Mouse (Mus musculus) MEL (cell line): Measurements from ENCODE around the gene Higd1c. TPM values are rescaled to one million over a fixed set of nuclear protein-coding genes. Genes with fewer than 3 reads are reported as not detected.

Experiments used
- DNase-seq: peaks from one replicate; pipeline ENCODE4 v3.0.0; 2011; ENCODE audit warnings: low read depth, low spot score
- H3K27ac ChIP-seq: 2 replicates; pipeline ENCODE4 v1.5.1; 2012; ENCODE audit warnings: low read depth, mild to moderate bottlenecking, control low read depth, low read length, moderate library complexity; ENCODE audit not compliant: control insufficient read depth
- H3K27me3 ChIP-seq, 2 experiments: fragments of 150-350 bp in 1 of 2; sonication (generic) in 1 of 2; 2 replicates each; pipeline ENCODE4 v1.6.1; 2012; ENCODE audit warnings: low read length in 2 of 2, mild to moderate bottlenecking in 2 of 2, improper control_type of control experiment in 1 of 2, moderate library complexity in 1 of 2; ENCODE audit not compliant: insufficient read depth in 2 of 2, control insufficient read depth in 1 of 2
- H3K36me3 ChIP-seq, 2 experiments: 2 replicates each; pipeline ENCODE4 v1.6.1; 2012 to 2014; ENCODE audit warnings: low read length in 2 of 2, improper control_type of control experiment in 1 of 2, inconsistent platforms in 1 of 2, mild to moderate bottlenecking in 1 of 2; ENCODE audit not compliant: insufficient read depth in 2 of 2, control insufficient read depth in 1 of 2
- H3K4me1 ChIP-seq, 2 experiments: fragments of 150-350 bp in 1 of 2; sonication (generic) in 1 of 2; 2 replicates each; pipeline ENCODE4 v1.6.1; 2012; ENCODE audit warnings: low read length in 2 of 2, improper control_type of control experiment in 1 of 2, mild to moderate bottlenecking in 1 of 2; ENCODE audit not compliant: insufficient read depth in 2 of 2, control insufficient read depth in 1 of 2
- H3K4me3 ChIP-seq, 2 experiments: fragments of 150-350 bp in 1 of 2; sonication (generic) in 1 of 2; 2 replicates each; pipeline ENCODE4 v1.5.1; 2012; ENCODE audit warnings: low read depth in 2 of 2, low read length in 2 of 2, mild to moderate bottlenecking in 2 of 2, moderate library complexity in 2 of 2, control low read depth in 1 of 2, improper control_type of control experiment in 1 of 2; ENCODE audit not compliant: control insufficient read depth in 1 of 2, insufficient read depth in 1 of 2
- H3K79me2 ChIP-seq: 2 replicates; pipeline ENCODE4 v1.6.1; 2012; ENCODE audit warnings: mild to moderate bottlenecking, low read length, moderate library complexity; ENCODE audit not compliant: control insufficient read depth, poor library complexity, insufficient read depth
- H3K9ac ChIP-seq: 2 replicates; pipeline ENCODE4 v1.6.1; 2012; ENCODE audit warnings: low read depth, mild to moderate bottlenecking, control low read depth, low read length, moderate library complexity; ENCODE audit not compliant: control insufficient read depth, poor library complexity, severe bottlenecking
- H3K9me3 ChIP-seq: fragments of 150-350 bp; sonication (generic); replicated peaks from 2 replicates; pipeline ENCODE4 v1.6.1; 2012; ENCODE audit warnings: mild to moderate bottlenecking, low read length, improper control_type of control experiment, moderate library complexity; ENCODE audit not compliant: insufficient read depth
- BHLHE40 ChIP-seq: IDR thresholded peaks from 2 replicates; pipeline ENCODE4 v1.6.1; 2012; ENCODE audit warnings: low read depth, mild to moderate bottlenecking, inconsistent platforms, low read length, improper control_type of control experiment, borderline replicate concordance
- CHD1 ChIP-seq: IDR thresholded peaks from 2 replicates; pipeline ENCODE4 v1.6.1; 2012; ENCODE audit warnings: low read depth, mild to moderate bottlenecking, inconsistent platforms, low read length, improper control_type of control experiment
- CHD2 ChIP-seq: IDR thresholded peaks from 2 replicates; pipeline ENCODE4 v1.6.1; 2011; ENCODE audit warnings: low read length, improper control_type of control experiment
- E2F4 ChIP-seq: IDR thresholded peaks from 2 replicates; pipeline ENCODE4 v1.6.1; 2011; ENCODE audit warnings: low read depth, low read length, improper control_type of control experiment, borderline replicate concordance
- EP300 ChIP-seq, 2 experiments: IDR thresholded peaks; 2 replicates each; pipeline ENCODE4 v1.6.1; 2011; ENCODE audit warnings: improper control_type of control experiment in 2 of 2, low read length in 2 of 2, low read depth in 1 of 2, mild to moderate bottlenecking in 1 of 2
- ETS1 ChIP-seq: IDR thresholded peaks from 2 replicates; pipeline ENCODE4 v1.6.1; 2012; ENCODE audit warnings: low read depth, mild to moderate bottlenecking, inconsistent platforms, low read length, improper control_type of control experiment, moderate library complexity
- GATA1 ChIP-seq: IDR thresholded peaks from 2 replicates; pipeline ENCODE4 v1.6.1; 2011; ENCODE audit warnings: low read depth, low read length, improper control_type of control experiment
- HCFC1 ChIP-seq: IDR thresholded peaks from 2 replicates; pipeline ENCODE4 v1.6.1; 2012; ENCODE audit warnings: low read depth, mild to moderate bottlenecking, inconsistent platforms, low read length, improper control_type of control experiment, moderate library complexity
- MAFK ChIP-seq: IDR thresholded peaks from 2 replicates; pipeline ENCODE4 v1.6.1; 2011; ENCODE audit warnings: low read depth, mild to moderate bottlenecking, low read length, improper control_type of control experiment, borderline replicate concordance
- MAZ ChIP-seq: IDR thresholded peaks from 2 replicates; pipeline ENCODE4 v1.6.1; 2012; ENCODE audit warnings: low read depth, mild to moderate bottlenecking, inconsistent platforms, low read length, improper control_type of control experiment
- MEF2A ChIP-seq: IDR thresholded peaks from 2 replicates; pipeline ENCODE4 v1.6.1; 2014; ENCODE audit warnings: low read depth, mild to moderate bottlenecking, inconsistent platforms, low read length, improper control_type of control experiment; ENCODE audit not compliant: poor library complexity, insufficient replicate concordance, severe bottlenecking; ENCODE audit errors: extremely low read depth
- MXI1 ChIP-seq: IDR thresholded peaks from 2 replicates; pipeline ENCODE4 v1.6.1; 2011; ENCODE audit warnings: mild to moderate bottlenecking, low read depth, low read length, improper control_type of control experiment
- MYC ChIP-seq: IDR thresholded peaks from 2 replicates; pipeline ENCODE4 v1.6.1; 2011; ENCODE audit warnings: low read depth, mild to moderate bottlenecking, low read length, improper control_type of control experiment, moderate library complexity
- POLR2A ChIP-seq, 2 experiments: IDR thresholded peaks; 2 replicates each; pipeline ENCODE4 v1.6.1; 2011 to 2012; ENCODE audit warnings: low read length in 2 of 2, mild to moderate bottlenecking in 2 of 2, control low read depth in 1 of 2, improper control_type of control experiment in 1 of 2, low read depth in 1 of 2, moderate library complexity in 1 of 2; ENCODE audit not compliant: control insufficient read depth in 1 of 2, insufficient read depth in 1 of 2, poor library complexity in 1 of 2
- RAD21 ChIP-seq: IDR thresholded peaks from 2 replicates; pipeline ENCODE4 v1.6.1; 2011; ENCODE audit warnings: mild to moderate bottlenecking, low read depth, low read length, improper control_type of control experiment
- RCOR1 ChIP-seq: IDR thresholded peaks from 2 replicates; pipeline ENCODE4 v1.6.1; 2012; ENCODE audit warnings: low read depth, mild to moderate bottlenecking, inconsistent platforms, low read length, improper control_type of control experiment
- SIN3A ChIP-seq: IDR thresholded peaks from 2 replicates; pipeline ENCODE4 v1.6.1; 2012; ENCODE audit warnings: low read length, improper control_type of control experiment, inconsistent platforms
- SMC3 ChIP-seq: IDR thresholded peaks from 2 replicates; pipeline ENCODE4 v1.6.1; 2011; ENCODE audit warnings: low read depth, low read length, improper control_type of control experiment
- TAL1 ChIP-seq: IDR thresholded peaks from 2 replicates; pipeline ENCODE4 v1.6.1; 2012; ENCODE audit warnings: mild to moderate bottlenecking, inconsistent platforms, low read length, moderate library complexity, mixed read lengths
- TBP ChIP-seq: IDR thresholded peaks from 2 replicates; pipeline ENCODE4 v1.8.0; 2011; ENCODE audit warnings: low read depth, low read length, improper control_type of control experiment
- TCF12 ChIP-seq: IDR thresholded peaks from 2 replicates; pipeline ENCODE4 v1.6.1; 2014; ENCODE audit warnings: low read depth, mild to moderate bottlenecking, inconsistent platforms, low read length, improper control_type of control experiment, moderate library complexity
- UBTF ChIP-seq: IDR thresholded peaks from 2 replicates; pipeline ENCODE4 v1.6.1; 2012; ENCODE audit warnings: low read depth, mild to moderate bottlenecking, inconsistent platforms, low read length, improper control_type of control experiment, moderate library complexity, borderline replicate concordance; ENCODE audit not compliant: insufficient read depth
- USF2 ChIP-seq, 2 experiments: IDR thresholded peaks; 2 replicates each; pipeline ENCODE4 v1.6.1; 2011 to 2012; ENCODE audit warnings: improper control_type of control experiment in 2 of 2, low read length in 2 of 2, borderline replicate concordance in 1 of 2, inconsistent platforms in 1 of 2, low read depth in 1 of 2, mild to moderate bottlenecking in 1 of 2; ENCODE audit not compliant: insufficient read depth in 1 of 2
- ZC3H11A ChIP-seq: IDR thresholded peaks from 2 replicates; pipeline ENCODE4 v1.6.1; 2012; ENCODE audit warnings: low read depth, mild to moderate bottlenecking, inconsistent platforms, low read length, improper control_type of control experiment
- ZKSCAN1 ChIP-seq: IDR thresholded peaks from 2 replicates; pipeline ENCODE4 v1.6.1; 2012; ENCODE audit warnings: low read depth, mild to moderate bottlenecking, inconsistent platforms, low read length, improper control_type of control experiment, moderate library complexity
- ZNF384 ChIP-seq: IDR thresholded peaks from 2 replicates; pipeline ENCODE4 v1.6.1; 2012; ENCODE audit warnings: low read depth, mild to moderate bottlenecking, inconsistent platforms, low read length, improper control_type of control experiment
- polyA plus RNA-seq, 2 experiments: library from polyadenylated mRNA; stranded (reverse) in 1 of 2; unstranded in 1 of 2; fragments of >175 nt in 1 of 2; fragments of >200 nt in 1 of 2; gene quantifications; 2 replicates each; pipeline versions ENCODE4 v1.2.1 to v1.2.4; 2012; ENCODE audit warnings: low replicate concordance in 2 of 2, low read depth in 1 of 2; ENCODE audit not compliant: insufficient read length in 2 of 2, insufficient read depth in 1 of 2, missing spikeins in 1 of 2
- total RNA-seq: library from RNA; depleted of rRNA; stranded (reverse); fragments of 300-350 nt; gene quantifications from 2 replicates; pipeline ENCODE4 v1.2.3, GENCODE M21; 2012

The Higd1c gene
- total and polyA plus RNA-seq, 3 experiments, result not detected

DNA sequence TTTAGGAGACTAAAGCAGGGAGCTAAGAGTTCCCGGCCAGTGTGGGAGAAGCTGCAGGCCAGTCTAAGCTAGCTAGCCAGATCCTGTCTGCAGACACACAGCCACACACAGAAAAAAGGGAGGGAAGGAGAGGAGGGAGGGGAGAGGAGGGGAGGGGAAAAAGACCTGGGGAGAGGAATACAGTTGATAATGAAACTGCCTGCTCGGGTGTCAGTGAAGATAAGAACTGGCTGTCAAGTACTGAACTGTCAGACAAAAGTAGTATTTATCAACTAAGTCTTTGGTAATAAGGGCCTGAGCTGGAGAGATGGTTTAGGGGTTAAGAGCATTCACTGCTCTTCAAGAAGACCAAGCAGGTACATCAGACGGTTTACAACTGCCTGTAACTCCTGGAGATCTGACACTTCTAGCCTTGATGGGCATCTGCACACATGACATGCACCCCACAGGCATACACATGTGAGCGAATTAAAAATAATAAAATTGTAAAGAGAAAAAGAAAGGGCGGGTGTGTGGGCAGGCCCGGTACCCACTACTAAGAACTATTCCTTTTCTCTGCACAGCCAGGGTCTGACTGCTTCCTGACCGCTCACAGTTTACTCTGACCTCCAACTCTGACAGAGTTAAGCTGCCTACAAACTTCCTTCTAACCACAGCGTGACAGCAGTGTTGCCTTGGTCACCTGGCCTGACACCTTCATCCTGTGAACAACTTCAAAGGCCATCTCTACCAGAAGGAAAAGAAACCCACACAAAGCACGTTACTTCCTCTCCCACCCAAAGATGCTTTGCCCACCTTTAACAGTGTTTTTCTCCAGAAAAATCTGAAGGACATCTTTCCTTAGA is 55.8 kb downstream of the Higd1c start (continued):
- TF ChIP-seq ZKSCAN1 (no peak), MYC (peak; percentile 73; the same call in 1 of the 2 replicates), BHLHE40 (peak; percentile 48; the same call in 1 of the 2 replicates), TAL1 (peak; percentile 98)

DNA sequence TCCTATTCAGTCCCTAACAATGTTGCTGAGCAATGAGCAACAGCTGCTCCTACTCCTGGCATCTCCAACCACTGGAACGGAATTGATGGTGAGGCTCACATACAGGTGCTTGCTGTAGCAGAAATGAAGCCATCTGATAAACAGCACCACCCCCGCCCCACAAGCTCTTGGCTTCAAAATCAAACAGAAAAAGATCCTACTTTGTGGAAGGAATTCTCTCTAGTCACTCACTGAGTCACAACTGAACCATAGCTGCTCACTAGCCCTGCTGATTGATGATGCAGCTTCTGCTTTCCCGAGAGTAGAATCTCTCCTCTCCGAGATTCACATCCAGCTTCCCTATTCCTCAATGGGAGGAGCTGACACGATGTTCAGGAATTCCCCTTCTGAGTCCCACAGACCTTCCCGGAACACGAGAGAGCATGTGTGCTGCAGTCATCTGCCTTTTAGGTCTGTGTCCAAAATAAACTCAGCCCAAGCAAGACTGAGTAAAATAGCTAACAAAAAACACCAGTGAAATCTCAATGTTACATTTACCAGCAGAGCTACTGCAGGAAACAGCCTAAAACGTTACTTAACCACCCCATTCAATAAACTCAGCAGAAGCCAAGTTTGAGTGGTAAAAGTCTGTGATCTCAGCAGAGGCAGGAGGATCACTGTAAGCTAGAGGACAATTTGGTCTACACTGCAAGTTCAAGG is 56.9 kb downstream of the Higd1c start:
- Histone ChIP-seq H3K9me3 (no peaks in the 10 kb centered on the region), H3K27me3 (no peaks in the 10 kb centered on the region), H3K4me1 (peaks cover 33 to 45% of the 10 kb centered on the region in 2 experiments), H3K9ac (peak overlapping the region; percentile 96), H3K79me2 (peaks cover 60% of the 10 kb centered on the region), H3K4me3 (peak overlapping the region; percentile 85 to 98), H3K27ac (peak overlapping the region; percentile 94)
- peak; percentile 80 for DNase-seq
- TF ChIP-seq SIN3A (no peak; the same call in 1 of the 2 replicates), HCFC1 (peak; percentile 27; the same call in 1 of the 2 replicates), TBP (0 out of 2 replicates have a peak, but pooled peaks have one; percentile 37), MAFK (0 out of 2 replicates have a peak, but pooled peaks have one; percentile 16), SMC3 (no peak), USF2 (IDR thresholded peaks at IDR 0.05; ENCODE audit: borderline replicate concordance in 1 of 2, insufficient read depth in 1 of 2, low read depth in 1 of 2, low read length in 2 of 2) (no peak), UBTF (no peak), RAD21 (no peak), GATA1 (peak; percentile 57), ZNF384 (no peak), MXI1 (peak; percentile 56), CHD2 (no peak), MAZ (peak; percentile 65; the same call in 1 of the 2 replicates), ETS1 (peak; percentile 74), BHLHE40 (no peak), TCF12 (peak; percentile 36; the same call in 1 of the 2 replicates), EP300 (IDR thresholded peaks at IDR 0.05; ENCODE audit: low read depth in 1 of 2, low read length in 2 of 2) (peak; percentile 34 to 35; a peak in 3 of 4 replicates), CHD1 (0 out of 2 replicates have a peak, but pooled peaks have one; percentile 42), RCOR1 (peak; percentile 70; the same call in 1 of the 2 replicates), E2F4 (no peak), MEF2A (no peak), ZC3H11A (no peak), POLR2A (IDR thresholded peaks at IDR 0.05; ENCODE audit: control insufficient read depth in 1 of 2, insufficient read depth in 1 of 2, low read depth in 1 of 2, low read length in 2 of 2, poor library complexity in 1 of 2) (peak in 1 of 2 experiments; percentile 41; a peak in 1 of 4 replicates)
- TF ChIP-seq, all 39 proteins: peak for 12
- peaks cover 8 to 39% of the 10 kb centered on the region in 2 experiments; a peak in 3 of 4 replicates for H3K36me3 ChIP-seq
